Mouse (Mus musculus) layer of hippocampus, adult 2 months (tissue): ENCODE measurements at regions not wholly inside any gene's neighbourhood (a gene's known extent, or its start where the extent isn't known, plus 50 kb on each side); places are given as distances from the start of the nearest gene placed in this dataset.

ENCODE experiments used
- DNase-seq, 2 experiments: peaks; one replicate each; pipeline ENCODE4 v3.0.0; 2022; ENCODE audit warnings: low spot score in 2 of 2
- H3K27ac ChIP-seq: fragments of 200-600 bp; 2 replicates; pipeline ENCODE4 v1.8.1; 2022
- H3K4me3 ChIP-seq: fragments of 200-600 bp; 2 replicates; pipeline ENCODE4 v1.8.1; 2022; ENCODE audit warnings: mild to moderate bottlenecking
- CTCF ChIP-seq: fragments of 200-600 bp; conservative IDR thresholded peaks from 2 replicates; pipeline ENCODE4 v1.8.1; 2022; ENCODE audit warnings: antibody characterized with exemption, mild to moderate bottlenecking, moderate library complexity

- DNase-seq, result no peak
- no peak for TF ChIP-seq CTCF
- Histone ChIP-seq H3K27ac (peak overlapping the region; percentile 100), H3K4me3 (peak overlapping the region; percentile 96)
Measured at GRCm38 (mm10) chr15:85672931-85673330, 61.9 kb upstream of the Ppara start.

- H3K27ac ChIP-seq, result peak overlapping the region; percentile 100
- TF ChIP-seq CTCF, result no peak
- peak overlapping the region; percentile 96 for H3K4me3 ChIP-seq
- no peak for DNase-seq
Measured at GRCm38 (mm10) chr15:85673506-85673905, 61.3 kb upstream of the Ppara start.

GRCm38 (mm10) chr15:85674191-85674984 lies 60.4 kb upstream of the Ppara start:
- Histone ChIP-seq H3K4me3 (peak overlapping the region; percentile 96), H3K27ac (peak overlapping the region; percentile 100)
- TF ChIP-seq CTCF, result no peak; the same call in 1 of the 2 replicates
- no peak for DNase-seq

GRCm38 (mm10) chr15:85675126-85675525 lies 59.7 kb upstream of the Ppara start:
- DNase-seq, result no peak
- H3K4me3 ChIP-seq, result peak overlapping the region; percentile 96
- TF ChIP-seq CTCF, result no peak
- H3K27ac ChIP-seq, result peak overlapping the region; percentile 100

GRCm38 (mm10) chr15:85675736-85676135 lies 59.0 kb upstream of the Ppara start:
- no peak for TF ChIP-seq CTCF
- Histone ChIP-seq H3K4me3 (peak overlapping the region; percentile 96), H3K27ac (peak overlapping the region; percentile 100)
- no peak for DNase-seq

GRCm38 (mm10) chr15:85676156-85676555 lies 58.6 kb upstream of the Ppara start:
- peak overlapping the region; percentile 100 for H3K27ac ChIP-seq
- DNase-seq, result no peak
- TF ChIP-seq CTCF, result no peak
- H3K4me3 ChIP-seq, result peak overlapping the region; percentile 96

- no peak for DNase-seq
- no peak for TF ChIP-seq CTCF
- H3K4me3 ChIP-seq, result peak overlapping the region; percentile 96
- peak overlapping the region; percentile 100 for H3K27ac ChIP-seq
Measured at GRCm38 (mm10) chr15:85676871-85677270, 57.9 kb upstream of the Ppara start.

- DNase-seq, result no peak
- H3K4me3 ChIP-seq, result peak overlapping the region; percentile 96
Measured at GRCm38 (mm10) chr15:85677381-85677780, 57.4 kb upstream of the Ppara start.

GRCm38 (mm10) chr15:85677855-85678254 lies 56.9 kb upstream of the Ppara start:
- Histone ChIP-seq H3K27ac (peak overlapping the region; percentile 100), H3K4me3 (peak overlapping the region; percentile 74)
- peak; percentile 66 to 68 for DNase-seq
- TF ChIP-seq CTCF, result no peak

More at GRCm38 (mm10) chr15:85677381-85677780, 57.4 kb upstream of the Ppara start:
- peak overlapping the region; percentile 100 for H3K27ac ChIP-seq
- TF ChIP-seq CTCF, result no peak

- no peak for DNase-seq
- peak overlapping the region; percentile 100 for H3K27ac ChIP-seq
- peak overlapping the region; percentile 74 for H3K4me3 ChIP-seq
- TF ChIP-seq CTCF, result no peak
Measured at GRCm38 (mm10) chr15:85678351-85678895, 56.4 kb upstream of the Ppara start.

- DNase-seq, result peak; percentile 70 to 72
- Histone ChIP-seq H3K27ac (peak overlapping the region; percentile 100), H3K4me3 (peak overlapping the region; percentile 74)
- no peak for TF ChIP-seq CTCF
Measured at GRCm38 (mm10) chr15:85678981-85679708, 55.6 kb upstream of the Ppara start.

- TF ChIP-seq CTCF, result no peak
- DNase-seq, result no peak
Measured at GRCm38 (mm10) chr15:85679864-85680428, 54.8 kb upstream of the Ppara start.

GRCm38 (mm10) chr15:85680460-85681224 lies 54.1 kb upstream of the Ppara start:
- TF ChIP-seq CTCF, result no peak
- Histone ChIP-seq H3K4me3 (peak overlapping the region; percentile 74), H3K27ac (peak overlapping the region; percentile 100)
- no peak for DNase-seq

More at GRCm38 (mm10) chr15:85679864-85680428, 54.8 kb upstream of the Ppara start:
- peak overlapping the region; percentile 74 for H3K4me3 ChIP-seq
- peak overlapping the region; percentile 100 for H3K27ac ChIP-seq
